Mouse (Mus musculus) heart, adult 18-20 months (tissue): ENCODE results near the gene Susd1. TPM values are rescaled to one million over a fixed set of nuclear protein-coding genes. Genes with fewer than 3 reads are reported as not detected.
A peak's percentile ranks its signal among the peaks of the same experiment; 100 is the strongest.
"Not testable (repeated sequence)": the region's sequence is repeated elsewhere in the genome, so short reads cannot be mapped to it uniquely, and the experiment has no call there.

ENCODE experiments used
- DNase-seq, 2 experiments: peaks; one replicate each; pipeline ENCODE4 v3.0.0; 2021 to 2022; ENCODE audit warnings: mixed read lengths in 1 of 2
- total RNA-seq, 2 experiments: library from RNA; stranded (reverse); gene quantifications; 2 replicates each; pipeline ENCODE4 v1.2.3; 2021

The Susd1 gene
- total RNA-seq, 2 experiments from 2014 or later, result 0.95 to 1.4 TPM

- DNase-seq, result no peak
Measured at GRCm38 (mm10) chr4:59321181-59322008, 117.0 kb downstream of the Susd1 start.

- no peak for DNase-seq
Measured at GRCm38 (mm10) chr4:59319136-59319941, 119.1 kb downstream of the Susd1 start.

- DNase-seq, result no peak
Measured at GRCm38 (mm10) chr4:59318602-59319001, 119.8 kb downstream of the Susd1 start.

DNA sequence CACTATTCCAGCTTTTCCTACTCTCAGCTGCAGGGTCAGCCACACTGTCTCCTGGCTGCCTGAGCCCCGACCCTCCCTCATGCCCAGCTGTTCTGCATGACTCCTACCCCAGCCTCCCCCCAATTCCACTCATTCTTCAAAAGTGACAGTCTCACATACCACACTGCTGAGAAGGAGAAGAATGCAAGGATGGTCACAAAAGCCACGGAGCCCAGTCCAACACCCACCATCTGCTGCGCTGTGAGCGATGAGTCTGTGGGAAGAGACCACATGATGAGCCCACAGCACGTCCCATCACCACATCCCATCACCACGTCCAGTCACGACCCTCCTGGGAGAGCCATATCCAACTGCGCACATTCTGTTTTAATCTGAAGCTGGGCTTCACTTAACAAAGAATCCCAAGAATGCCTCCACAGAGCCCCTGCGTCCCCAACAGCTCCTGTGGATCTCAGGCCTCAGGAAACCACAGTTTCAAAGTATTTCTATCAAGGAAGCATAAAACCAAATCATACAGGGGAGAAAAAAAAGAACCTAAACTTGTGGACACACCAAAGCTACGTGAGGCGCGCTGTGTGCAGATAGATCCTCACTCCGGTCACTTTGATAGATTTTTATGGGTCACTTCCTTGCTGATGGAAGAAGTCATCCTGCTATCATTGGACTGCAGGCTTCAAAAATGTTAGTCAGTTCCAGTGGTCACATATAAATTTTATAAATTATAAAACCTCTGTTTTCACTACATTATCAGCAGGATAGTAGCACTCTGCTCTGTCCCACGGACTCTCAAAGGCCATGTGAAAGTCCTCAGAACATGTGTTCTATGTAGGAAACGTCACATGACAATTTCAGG lies 122.7 kb downstream of the Susd1 start:
- DNase-seq, result no peak

DNA sequence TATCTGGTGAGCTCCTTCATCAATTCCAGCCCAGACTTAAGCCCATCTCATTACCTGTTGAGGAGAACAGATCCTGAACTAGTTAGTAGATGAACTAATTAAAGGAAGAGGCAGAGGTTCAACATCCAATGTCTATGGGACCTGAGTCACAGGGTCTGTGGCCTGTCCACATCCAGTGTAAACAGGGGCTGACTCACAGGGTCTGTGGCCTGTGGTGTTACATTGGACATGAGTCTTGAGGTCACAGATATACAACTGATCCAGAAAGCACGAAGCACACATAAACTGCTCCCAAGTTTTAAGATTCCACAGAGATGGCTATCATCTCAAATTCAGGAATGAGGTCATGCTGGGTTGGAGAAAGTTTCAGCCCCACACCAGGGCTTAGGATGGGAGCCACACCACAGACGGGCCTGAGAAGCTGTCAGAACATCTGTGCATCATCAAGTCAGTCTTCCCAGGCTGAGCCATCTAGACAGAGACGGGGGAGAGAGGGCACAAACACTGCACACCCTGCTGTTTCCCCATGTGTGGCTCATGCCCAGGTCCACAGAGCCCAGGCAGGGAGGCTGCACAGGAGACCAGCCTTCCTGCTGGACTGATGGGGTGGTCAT lies 123.4 kb downstream of the Susd1 start:
- no peak for DNase-seq

DNA sequence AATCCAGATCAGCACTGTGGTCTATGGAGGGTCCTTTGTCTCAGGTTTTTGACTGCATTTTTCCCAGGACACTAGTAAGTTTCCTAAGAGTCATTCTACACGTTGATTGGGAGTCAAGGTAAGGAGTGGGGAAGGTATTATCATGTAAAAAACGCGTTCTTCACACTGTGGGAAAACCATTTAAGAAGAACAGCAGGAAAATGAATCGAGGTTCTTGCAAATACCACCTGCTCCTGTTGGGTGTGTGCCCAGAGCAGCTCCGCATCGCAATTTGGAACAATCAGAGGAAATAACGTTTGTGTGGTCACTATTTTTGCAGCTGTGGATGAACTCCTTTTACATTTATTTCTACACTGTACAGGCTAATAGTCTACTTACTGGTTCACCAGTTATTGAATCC lies 125.5 kb downstream of the Susd1 start:
- DNase-seq, result peak; percentile 45 to 78

GRCm38 (mm10) chr4:59310590-59310989 lies 127.8 kb downstream of the Susd1 start:
- no peak for DNase-seq

DNA sequence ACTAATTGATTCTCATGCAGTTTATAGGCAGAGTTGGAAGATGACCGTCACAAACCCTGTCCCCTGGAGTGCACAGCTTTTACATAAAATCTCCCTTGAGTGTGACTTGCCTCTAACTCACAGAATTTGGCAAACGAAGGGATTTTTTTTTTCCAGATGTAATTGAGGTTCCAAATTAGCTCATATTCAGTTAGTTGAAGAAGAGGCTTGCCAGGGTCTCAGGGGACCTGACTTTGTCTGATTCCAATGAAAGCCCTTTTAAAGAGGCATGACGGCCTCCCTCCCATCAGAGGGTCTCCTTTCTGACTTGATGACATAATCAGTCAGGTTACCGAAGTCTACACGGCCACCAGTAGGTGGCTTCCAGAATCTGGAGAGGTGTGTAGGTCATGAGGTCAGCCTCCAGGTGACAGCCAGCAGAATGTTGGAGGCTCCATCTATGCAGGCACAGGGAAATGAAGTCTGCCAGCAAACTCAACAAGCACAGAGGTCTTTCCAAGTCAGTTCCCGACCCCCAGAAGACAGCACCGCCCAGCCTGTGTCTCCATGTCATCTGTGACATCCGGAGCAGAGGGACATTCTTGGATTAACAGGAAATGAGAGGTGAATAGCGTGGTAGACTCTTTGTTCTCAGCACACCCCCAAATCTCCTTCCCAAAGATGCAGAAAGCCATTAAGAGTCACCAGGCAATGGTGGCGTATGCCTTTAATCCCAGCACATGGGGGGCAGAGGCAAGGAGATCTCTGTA lies 130.4 kb downstream of the Susd1 start:
- DNase-seq, result peak in 1 of 2 experiments; percentile 46

- no peak for DNase-seq
Measured at GRCm38 (mm10) chr4:59302387-59302786, 136.0 kb downstream of the Susd1 start.

DNA sequence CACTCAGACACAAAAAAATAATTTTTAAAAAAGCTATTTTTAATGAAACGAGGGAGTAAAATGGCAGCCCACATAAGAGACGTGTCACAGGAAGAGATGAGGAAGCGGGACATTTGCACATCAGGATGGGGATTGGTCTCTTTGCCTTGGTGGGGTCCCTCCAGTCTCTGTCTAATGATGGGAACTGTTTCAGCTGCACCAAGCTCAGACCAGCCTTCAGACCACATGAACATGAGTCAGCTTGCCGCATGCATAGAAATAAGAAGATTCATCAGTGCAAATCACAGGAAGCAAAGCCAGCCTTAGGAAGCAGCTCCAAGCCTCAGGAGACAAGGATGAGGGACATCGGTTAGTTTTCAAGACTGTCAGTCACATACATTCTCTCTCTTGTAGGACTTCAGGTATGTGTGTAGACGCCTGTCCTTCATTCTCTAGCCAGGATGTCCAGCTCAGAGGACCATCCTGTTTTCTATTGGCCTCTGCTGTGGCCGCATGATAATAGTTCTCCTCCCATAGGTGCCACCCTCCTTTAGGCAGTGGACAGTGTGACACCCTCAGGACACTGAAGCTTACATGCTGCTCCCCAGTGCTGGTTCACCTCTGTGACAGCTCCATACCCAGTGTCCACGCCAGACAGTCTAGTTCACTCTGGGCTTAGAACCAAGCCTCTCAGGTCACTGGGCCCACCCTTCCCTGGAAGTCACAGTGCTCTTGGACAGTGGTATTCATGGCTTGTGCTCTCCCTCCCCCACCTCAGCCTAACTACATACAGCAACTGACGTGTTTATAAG lies 137.2 kb downstream of the Susd1 start:
- DNase-seq, result no peak

DNA sequence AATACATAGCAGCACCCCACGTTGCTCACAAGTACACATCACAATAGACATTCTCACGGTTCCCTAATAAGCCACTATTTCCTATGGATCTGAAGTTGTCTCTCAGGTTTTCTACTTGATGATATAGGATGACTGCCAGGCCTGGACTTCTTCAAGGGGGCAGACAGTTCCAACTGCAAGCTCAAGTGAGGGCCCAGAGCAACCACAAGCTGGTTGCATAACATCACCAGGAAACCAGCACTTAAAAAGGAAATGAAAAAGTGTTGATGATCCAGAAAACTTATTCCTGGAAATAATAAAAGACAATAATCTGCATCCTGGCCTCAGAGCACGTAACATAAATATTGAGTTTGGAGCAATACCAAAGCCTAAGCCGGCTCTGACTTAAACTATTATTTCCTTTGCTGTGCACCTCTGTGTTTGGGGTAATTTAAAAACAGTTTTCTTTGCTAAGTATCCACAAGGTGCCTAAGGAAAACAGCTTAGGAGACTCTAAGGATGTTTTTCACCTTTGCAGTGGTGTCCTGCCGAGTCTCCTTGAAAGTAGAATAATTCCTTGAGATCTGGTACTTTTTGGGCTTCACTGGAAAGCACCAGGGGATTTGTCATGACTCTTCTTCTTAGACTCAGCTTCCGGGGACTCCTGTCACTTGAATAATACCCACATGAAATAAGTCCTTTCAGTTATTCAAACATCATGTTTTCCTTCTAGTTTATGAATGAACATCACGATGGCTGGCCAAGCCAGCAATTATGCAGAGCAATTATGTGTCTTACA lies 139.5 kb downstream of the Susd1 start:
- DNase-seq, result peak in 1 of 2 experiments; percentile 32

- no peak for DNase-seq
Measured at GRCm38 (mm10) chr4:59295127-59295526, 143.3 kb downstream of the Susd1 start.

GRCm38 (mm10) chr4:59294661-59295060 lies 143.8 kb downstream of the Susd1 start:
- DNase-seq, result no peak

DNA sequence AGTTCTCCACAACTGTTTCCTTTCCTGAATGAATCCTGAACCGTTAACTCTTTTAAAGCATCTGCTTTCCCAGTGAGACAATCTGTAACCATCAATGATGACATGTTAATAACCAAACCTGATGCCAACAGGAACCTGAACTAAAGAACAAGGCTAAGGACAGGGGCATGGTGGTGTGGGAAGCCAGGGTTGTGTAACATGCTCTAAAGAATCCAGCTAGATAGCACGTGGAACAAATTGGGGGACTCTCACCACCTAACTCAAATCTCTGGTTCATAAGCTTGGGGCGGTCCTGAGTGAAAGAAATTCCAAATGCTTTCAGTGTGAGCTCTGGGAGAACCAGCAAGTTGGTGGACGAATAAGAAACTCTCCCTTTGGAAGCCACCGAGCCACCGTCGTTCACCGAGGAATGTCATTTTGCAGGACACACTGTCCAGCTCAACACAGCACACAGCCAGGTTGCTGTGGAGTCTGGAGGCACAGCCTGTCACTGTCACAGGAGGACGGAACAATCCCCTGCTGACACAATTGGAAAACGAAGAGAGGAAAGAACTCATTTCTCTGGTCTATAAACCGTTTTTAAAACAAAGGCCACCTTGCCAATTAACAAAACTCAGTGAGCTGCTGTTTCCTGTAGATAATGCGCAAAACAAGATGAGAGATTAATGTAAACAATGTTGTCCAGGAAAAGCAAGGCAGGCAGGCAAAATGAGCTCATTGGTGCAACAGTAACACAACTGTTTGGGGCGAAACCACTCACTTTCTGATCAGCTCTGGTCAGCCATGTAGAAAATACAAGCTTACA lies 146.3 kb downstream of the Susd1 start:
- peak in 1 of 2 experiments; percentile 43 for DNase-seq

DNA sequence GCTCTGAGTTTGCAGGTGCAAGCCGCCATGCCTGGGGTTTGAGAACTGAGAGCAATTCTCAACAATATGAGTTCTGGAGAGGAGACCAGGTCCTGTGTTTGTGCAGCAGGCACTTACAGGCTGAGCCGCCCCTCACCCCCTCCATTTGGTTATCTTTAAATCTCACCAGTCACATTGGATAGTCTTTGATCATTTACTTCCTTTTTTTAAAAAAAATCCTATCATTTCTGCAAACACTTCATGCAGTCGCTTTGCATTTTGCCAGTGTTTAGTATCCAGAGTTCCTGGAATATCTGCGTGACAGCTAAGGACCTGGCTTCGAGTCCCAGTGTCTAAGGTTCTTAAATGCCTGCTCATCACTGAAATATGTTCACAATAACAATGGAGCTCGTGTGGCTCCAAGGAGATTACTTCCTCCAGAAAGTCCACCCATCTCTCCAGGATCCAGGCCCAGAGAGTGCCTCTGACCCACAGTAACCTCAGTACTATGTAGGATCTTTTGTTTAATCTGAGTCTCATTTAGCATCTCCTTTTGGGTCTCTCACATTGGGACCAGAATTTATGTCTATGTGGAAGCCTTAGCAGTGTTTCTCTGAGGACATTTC lies 147.4 kb downstream of the Susd1 start:
- no peak for DNase-seq

GRCm38 (mm10) chr4:59287103-59287502 lies 151.3 kb downstream of the Susd1 start:
- DNase-seq, result no peak

DNA sequence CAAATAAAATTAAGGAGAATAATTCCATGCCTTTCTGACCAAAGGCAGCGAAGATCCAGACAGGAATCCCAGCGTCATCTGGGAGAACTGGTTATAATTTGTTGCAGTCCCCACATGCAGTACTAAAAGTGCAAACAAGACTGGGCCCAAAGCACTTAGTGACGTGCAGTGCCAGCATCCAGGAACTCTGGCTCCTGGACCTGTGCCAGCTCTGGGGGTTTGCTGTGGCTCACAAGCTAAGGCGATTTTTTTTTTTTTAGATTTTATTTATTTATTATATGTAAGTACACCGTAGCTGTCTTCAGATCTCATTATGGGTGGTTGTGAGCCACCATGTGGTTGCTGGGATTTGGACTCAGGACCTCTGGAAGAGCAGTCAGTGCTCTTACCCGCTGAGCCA lies 152.1 kb downstream of the Susd1 start:
- DNase-seq, result not testable (repeated sequence)
